Mouse (Mus musculus): ENCODE measurements around the gene Tle6. TPM values are rescaled to one million over a fixed set of nuclear protein-coding genes. Genes with fewer than 3 reads are reported as not detected.
"Not testable (repeated sequence)": the region's sequence is repeated elsewhere in the genome, so short reads cannot be mapped to it uniquely, and the experiment has no call there.

The Tle6 gene
- 15.2 TPM in 2 replicates for polyA plus RNA-seq (2016; fragmentation: Nextera tagmentation; extraction: Ambion mirVana)

DNA sequence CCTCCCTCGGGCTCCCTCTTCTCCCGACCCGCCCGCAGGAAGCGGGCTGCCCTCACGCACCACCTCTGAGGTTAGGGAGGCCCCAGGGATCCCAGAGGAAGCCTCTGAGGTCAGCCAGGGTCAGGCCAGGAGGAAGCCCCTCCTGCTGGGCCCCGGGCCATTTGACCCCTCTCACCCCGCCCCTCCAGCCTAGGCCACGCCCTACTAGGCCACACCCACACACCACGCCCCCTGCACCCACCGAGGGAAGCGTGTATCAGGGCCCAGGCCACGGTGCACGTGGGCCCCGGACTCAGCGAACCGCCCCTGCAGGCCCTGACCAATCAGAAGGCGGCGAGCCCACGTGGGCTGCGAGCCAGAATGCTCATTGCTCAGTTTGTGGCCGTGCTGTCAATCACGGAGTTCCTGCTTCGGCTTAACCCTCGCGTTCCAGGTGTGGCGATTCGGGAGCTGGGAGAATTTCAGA lies at the start of gene Tle6:
Gene Tle6 (minus strand): TSS at position 336 of the 466 bp plus-strand sequence.
- peaks cover 2% of the 10 kb centered on the region; the same call in 1 of the 2 replicates for H3K27me3 ChIP-seq
- peak within 1 kb of the TSS; percentile 25 for H3K4me3 ChIP-seq (replicated peaks)
- peak within 1 kb of the TSS; percentile 75 for H3K27ac ChIP-seq
- whole genome bisulfite sequencing, result under 1% methylated on average over 28 of the region's 28 CpGs
- no peaks in the 10 kb centered on the region for H3K36me3 ChIP-seq
- H3K4me1 ChIP-seq (replicated peaks), result peaks cover 83% of the 10 kb centered on the region
- no peaks in the 10 kb centered on the region for H3K9me3 ChIP-seq
- H3K9ac ChIP-seq (replicated peaks), result no peak within 1 kb of the TSS
- ATAC-seq (ENCODE audit: insufficient number of reproducible peaks, insufficient read depth, low FRiP score, low TSS enrichment, low read depth), result peak; percentile 73
- H3K4me2 ChIP-seq, result peak within 1 kb of the TSS; percentile 51

- Histone ChIP-seq H3K4me3 (replicated peaks) (peak within 1 kb of the TSS; percentile 57), H3K27ac (peak within 1 kb of the TSS; percentile 84), H3K4me2 (peak within 1 kb of the TSS; percentile 64), H3K9ac (replicated peaks) (peak within 1 kb of the TSS; percentile 67), H3K36me3 (peaks cover 16% of the 10 kb centered on the region; the same call in 1 of the 2 replicates)
- not testable (repeated sequence) for H3K9me3 ChIP-seq; H3K4me1 ChIP-seq (replicated peaks); H3K27me3 ChIP-seq
- WGBS, result 3% methylated on average over 38 of the region's 52 CpGs
- ATAC-seq (ENCODE audit: insufficient number of reproducible peaks, insufficient read depth, low FRiP score, low TSS enrichment, low read depth), result peak; percentile 84
Observed at GRCm38 (mm10) chr10:81648803-81649775, 48.2 kb upstream of the Tle6 start, which contains the start of gene Gm10778. Gene Gm10778 (plus strand): TSS chr10:81649059.

- Histone ChIP-seq H3K27me3 (no peaks in the 10 kb centered on the region), H3K9ac (replicated peaks) (no peak overlapping the region), H3K4me2 (no peak overlapping the region), H3K9me3 (no peaks in the 10 kb centered on the region), H3K4me3 (replicated peaks) (no peak overlapping the region), H3K4me1 (replicated peaks) (peaks cover 20% of the 10 kb centered on the region), H3K27ac (no peak overlapping the region), H3K36me3 (peaks cover 8% of the 10 kb centered on the region; the same call in 1 of the 2 replicates)
- WGBS, result 81% methylated on average over 7 of the region's 7 CpGs
- ATAC-seq (ENCODE audit: insufficient number of reproducible peaks, insufficient read depth, low FRiP score, low TSS enrichment, low read depth), result no peak
Observed at GRCm38 (mm10) chr10:81646015-81646555, 45.2 kb upstream of the Tle6 start.

- no peak for ATAC-seq (ENCODE audit: insufficient number of reproducible peaks, insufficient read depth, low FRiP score, low TSS enrichment, low read depth)
- no peaks in the 10 kb centered on the region for H3K27me3 ChIP-seq
- peaks cover 20% of the 10 kb centered on the region for H3K4me1 ChIP-seq (replicated peaks)
- 89% methylated on average over 4 of the region's 4 CpGs for WGBS
- H3K4me3 ChIP-seq (replicated peaks), result no peak overlapping the region
- peaks cover 2% of the 10 kb centered on the region; the same call in 1 of the 2 replicates for H3K36me3 ChIP-seq
- no peak overlapping the region for H3K27ac ChIP-seq
- no peak overlapping the region for H3K4me2 ChIP-seq
- no peaks in the 10 kb centered on the region for H3K9me3 ChIP-seq
- no peak overlapping the region for H3K9ac ChIP-seq (replicated peaks)
Observed at GRCm38 (mm10) chr10:81645391-81645790, 44.5 kb upstream of the Tle6 start.

- ATAC-seq (ENCODE audit: insufficient number of reproducible peaks, insufficient read depth, low FRiP score, low TSS enrichment, low read depth), result no peak
- Histone ChIP-seq H3K9ac (replicated peaks) (no peak overlapping the region), H3K27ac (no peak overlapping the region), H3K4me3 (replicated peaks) (no peak overlapping the region), H3K9me3 (no peaks in the 10 kb centered on the region), H3K36me3 (no peaks in the 10 kb centered on the region), H3K4me1 (replicated peaks) (peaks cover 20% of the 10 kb centered on the region), H3K27me3 (no peaks in the 10 kb centered on the region), H3K4me2 (no peak overlapping the region; the same call in 1 of the 2 replicates)
- 92% methylated on average over 18 of the region's 18 CpGs for WGBS
Observed at GRCm38 (mm10) chr10:81644716-81645115, 43.8 kb upstream of the Tle6 start.

- Histone ChIP-seq H3K27me3 (no peaks in the 10 kb centered on the region), H3K4me2 (peak overlapping the region; percentile 85), H3K9me3 (no peaks in the 10 kb centered on the region), H3K4me1 (replicated peaks) (peaks cover 20% of the 10 kb centered on the region), H3K4me3 (replicated peaks) (peak overlapping the region; percentile 70), H3K9ac (replicated peaks) (peak overlapping the region; percentile 93), H3K27ac (peak overlapping the region; percentile 98), H3K36me3 (no peaks in the 10 kb centered on the region)
- WGBS, result 54% methylated on average over 2 of the region's 2 CpGs
- peak; percentile 17; the same call in 1 of the 2 replicates for ATAC-seq (ENCODE audit: insufficient number of reproducible peaks, insufficient read depth, low FRiP score, low TSS enrichment, low read depth)
Observed at GRCm38 (mm10) chr10:81644162-81644561, 43.3 kb upstream of the Tle6 start.

- H3K4me1 ChIP-seq (replicated peaks), result peaks cover 20% of the 10 kb centered on the region
- H3K27me3 ChIP-seq, result no peaks in the 10 kb centered on the region
- peak overlapping the region; percentile 93 for H3K9ac ChIP-seq (replicated peaks)
- peak overlapping the region; percentile 98 for H3K27ac ChIP-seq
- H3K9me3 ChIP-seq, result no peaks in the 10 kb centered on the region
- peak; percentile 87 for ATAC-seq (ENCODE audit: insufficient number of reproducible peaks, insufficient read depth, low FRiP score, low TSS enrichment, low read depth)
- H3K4me2 ChIP-seq, result peak overlapping the region; percentile 85
- H3K4me3 ChIP-seq (replicated peaks), result peak overlapping the region; percentile 70
- WGBS, result under 1% methylated on average over 74 of the region's 75 CpGs
- H3K36me3 ChIP-seq, result no peaks in the 10 kb centered on the region
Observed at GRCm38 (mm10) chr10:81643449-81644055, 42.7 kb upstream of the Tle6 start.

DNA sequence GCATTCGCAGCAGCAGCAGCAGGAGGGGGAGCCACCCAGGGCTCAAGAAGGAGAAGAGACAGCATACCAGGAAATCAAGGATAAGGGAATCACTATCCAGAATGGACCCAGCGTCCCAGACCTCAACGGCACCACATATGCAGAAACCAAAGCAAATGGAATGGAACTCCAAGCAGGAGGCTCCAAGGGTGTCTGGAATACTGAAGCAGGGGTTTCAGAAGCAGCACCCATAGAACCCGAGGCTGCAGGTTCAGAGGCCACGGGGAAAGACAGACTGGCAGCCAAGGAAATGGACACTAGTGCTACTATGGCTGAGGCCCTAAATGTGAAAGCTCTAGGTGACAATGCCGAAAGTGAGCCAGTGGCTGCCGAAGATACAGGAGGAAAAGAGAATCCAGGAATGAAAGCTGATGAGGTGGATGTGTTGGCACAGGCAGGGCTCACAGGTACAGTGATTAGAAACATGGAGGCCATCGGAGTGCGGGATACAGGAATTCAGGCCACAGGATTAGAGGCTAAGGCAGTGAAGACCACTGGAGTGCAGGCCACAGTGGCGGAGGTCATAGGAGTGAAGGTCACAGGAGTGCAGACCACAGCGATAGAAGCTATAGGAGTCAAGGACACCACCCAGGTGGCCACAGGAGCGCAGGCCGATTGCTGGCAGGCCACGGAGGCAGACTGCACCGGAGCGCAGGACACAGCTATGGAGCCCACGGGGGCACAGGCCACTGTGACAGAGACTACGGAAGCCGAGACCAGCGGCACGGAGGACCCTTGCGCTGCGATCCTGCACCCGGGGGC lies 42.0 kb upstream of the Tle6 start:
- 20% methylated on average over 24 of the region's 24 CpGs for WGBS
- H3K9ac ChIP-seq (replicated peaks), result peak overlapping the region; percentile 93
- no peaks in the 10 kb centered on the region for H3K36me3 ChIP-seq
- H3K27ac ChIP-seq, result peak overlapping the region; percentile 98
- no peaks in the 10 kb centered on the region for H3K9me3 ChIP-seq
- H3K4me1 ChIP-seq (replicated peaks), result peaks cover 20% of the 10 kb centered on the region
- H3K27me3 ChIP-seq, result no peaks in the 10 kb centered on the region
- peak overlapping the region; percentile 85 for H3K4me2 ChIP-seq
- no peak; the same call in 1 of the 2 replicates for ATAC-seq (ENCODE audit: insufficient number of reproducible peaks, insufficient read depth, low FRiP score, low TSS enrichment, low read depth)
- peak overlapping the region; percentile 70 for H3K4me3 ChIP-seq (replicated peaks)

DNA sequence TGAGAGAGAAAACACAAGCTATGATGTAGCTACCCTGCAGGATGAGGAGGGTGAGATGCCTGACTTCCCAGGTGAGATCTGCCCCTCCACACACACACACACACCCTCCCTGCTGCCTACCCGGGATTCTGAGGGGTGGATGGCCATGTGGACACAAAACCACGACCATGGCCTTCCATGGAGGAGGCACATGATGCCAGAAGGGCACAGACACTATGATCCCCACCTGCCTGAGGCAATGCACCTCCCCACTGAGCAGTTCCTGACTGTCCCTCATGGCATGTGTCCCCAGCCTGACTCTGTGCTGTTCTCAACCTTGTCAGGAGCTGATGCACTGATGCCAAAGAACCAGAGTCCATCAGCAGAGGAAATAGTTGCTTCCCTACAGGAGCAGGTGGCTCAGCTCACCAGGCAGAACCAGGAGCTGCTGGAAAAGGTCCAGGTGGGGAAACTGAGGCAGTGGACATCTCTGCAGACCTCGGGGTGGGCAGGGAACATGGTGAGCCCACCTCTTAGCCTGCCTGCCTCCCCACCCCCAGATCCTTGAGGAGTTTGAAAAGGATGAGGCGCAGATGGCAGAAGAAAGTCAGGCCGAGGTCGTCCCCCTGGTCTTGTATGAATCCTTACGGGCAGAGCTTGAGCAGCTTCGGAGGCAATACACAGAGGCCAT lies 41.2 kb upstream of the Tle6 start:
- Histone ChIP-seq H3K36me3 (no peaks in the 10 kb centered on the region), H3K4me1 (replicated peaks) (peaks cover 20% of the 10 kb centered on the region), H3K27me3 (no peaks in the 10 kb centered on the region), H3K9me3 (no peaks in the 10 kb centered on the region), H3K4me3 (replicated peaks) (peak overlapping the region; percentile 70), H3K9ac (replicated peaks) (peak overlapping the region; percentile 93), H3K27ac (peak overlapping the region; percentile 25; the same call in 1 of the 2 replicates), H3K4me2 (peak overlapping the region; percentile 85)
- WGBS, result 81% methylated on average over 8 of the region's 8 CpGs
- ATAC-seq (ENCODE audit: insufficient number of reproducible peaks, insufficient read depth, low FRiP score, low TSS enrichment, low read depth), result no peak

DNA sequence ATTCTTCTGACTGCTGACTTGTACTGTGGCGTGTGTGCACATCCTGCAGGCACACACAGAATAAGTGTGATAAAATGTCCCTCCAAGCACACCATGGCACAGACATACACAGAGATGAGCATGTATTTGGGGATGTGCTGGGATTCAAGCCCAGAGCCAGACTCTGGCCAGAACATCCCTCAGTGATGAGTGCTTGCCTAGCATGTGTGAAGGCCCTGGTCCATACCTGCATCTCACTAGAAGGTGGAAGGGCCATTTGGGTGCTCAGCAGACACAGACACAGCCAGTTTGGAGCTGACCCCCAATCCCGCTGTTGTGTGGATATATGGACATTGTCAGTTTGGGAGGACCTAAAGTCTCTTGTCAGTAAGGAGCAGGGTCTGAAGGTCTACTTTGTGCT lies 40.7 kb upstream of the Tle6 start:
- no peak for ATAC-seq (ENCODE audit: insufficient number of reproducible peaks, insufficient read depth, low FRiP score, low TSS enrichment, low read depth)
- Histone ChIP-seq H3K4me2 (peak overlapping the region; percentile 85; the same call in 1 of the 2 replicates), H3K4me3 (replicated peaks) (no peak overlapping the region), H3K27ac (no peak overlapping the region), H3K27me3 (no peaks in the 10 kb centered on the region), H3K9ac (replicated peaks) (no peak overlapping the region), H3K4me1 (replicated peaks) (peaks cover 20% of the 10 kb centered on the region), H3K9me3 (no peaks in the 10 kb centered on the region), H3K36me3 (no peaks in the 10 kb centered on the region)
- WGBS, result 90% methylated on average over 2 of the region's 2 CpGs

Measured in limb, embryonic 12.5 days (tissue).